Mouse (Mus musculus): Measurements from ENCODE around the gene Scgb1b19. TPM values are rescaled to one million over a fixed set of nuclear protein-coding genes. Genes with fewer than 3 reads are reported as not detected.
"Not testable (repeated sequence)": the region's sequence is repeated elsewhere in the genome, so short reads cannot be mapped to it uniquely, and the experiment has no call there.

The Scgb1b19 gene
- not detected in 2 replicates for total RNA-seq (2017)

GRCm38 (mm10) chr7:33286991-33287390, at the start of gene Scgb1b19:
Scgb1b19 (plus strand) TSS chr7:33287291.
- ATAC-seq (replicated peaks; ENCODE audit: low read depth, poor library complexity, severe bottlenecking): not testable (repeated sequence)

GRCm38 (mm10) chr7:33280238-33280637, 6.9 kb upstream of the Scgb1b19 start, which contains the start of gene Scgb2b19:
Scgb2b19 (minus strand) TSS chr7:33280338.
- not testable (repeated sequence) for ATAC-seq (replicated peaks; ENCODE audit: low read depth, poor library complexity, severe bottlenecking)

Other genes starting within 250 kb of the Scgb1b19 start
- gene Scgb2b17, start 230.7 kb upstream of the Scgb1b19 start, total RNA-seq (2017): not detected in 2 replicates
- not detected in 2 replicates for gene Scgb1b17, start 223.8 kb upstream of the Scgb1b19 start, total RNA-seq (2017)
- not detected in 2 replicates for gene Scgb2b18, start 113.4 kb upstream of the Scgb1b19 start, total RNA-seq (2017)
- not detected in 2 replicates for gene Scgb1b18, start 101.7 kb upstream of the Scgb1b19 start, total RNA-seq (2017)
- gene Scgb2b19, start 7.0 kb upstream of the Scgb1b19 start, total RNA-seq (2017): not detected in 2 replicates
- not detected in 2 replicates for gene Scgb2b20, start 79.0 kb downstream of the Scgb1b19 start, total RNA-seq (2017)
- not detected in 2 replicates for gene Scgb1b20, start 85.9 kb downstream of the Scgb1b19 start, total RNA-seq (2017)
- gene Scgb2b21, start 233.2 kb downstream of the Scgb1b19 start, total RNA-seq (2017): not detected in 2 replicates

All from common myeloid progenitor, adult 5-6 weeks (primary cell).